Mouse (Mus musculus): ENCODE results near the gene Cnga1. TPM values are rescaled to one million over a fixed set of nuclear protein-coding genes. Genes with fewer than 3 reads are reported as not detected.

Gene Cnga1
- polyA plus RNA-seq, 1 experiment from 2014 or later, result not detected

Other genes starting within 250 kb of the Cnga1 start
- gene Corin, start 139.8 kb downstream of the Cnga1 start, polyA plus RNA-seq (2014; fragmentation: Nextera tagmentation; extraction: Ambion mirVana), result 1.8 and 3.5 TPM in 2 replicates
- 17.0 and 31.0 TPM in 2 replicates for gene Nfxl1, start 84.6 kb downstream of the Cnga1 start, polyA plus RNA-seq (2014; fragmentation: Nextera tagmentation; extraction: Ambion mirVana)
- gene Zar1, start 63.0 kb downstream of the Cnga1 start, polyA plus RNA-seq (2014; fragmentation: Nextera tagmentation; extraction: Ambion mirVana), result 0.36 and 0.45 TPM in 2 replicates
- gene Gm5868, start 56.7 kb downstream of the Cnga1 start, polyA plus RNA-seq (2014; fragmentation: Nextera tagmentation; extraction: Ambion mirVana), result 0.39 TPM in 1 of 2 replicates, not detected in the other
- gene Nipal1, start 3.5 kb upstream of the Cnga1 start, polyA plus RNA-seq (2014; fragmentation: Nextera tagmentation; extraction: Ambion mirVana), result 1.4 and 1.9 TPM in 2 replicates
- 0.26 TPM in 1 of 2 replicates, not detected in the other for gene Txk, start 108.5 kb upstream of the Cnga1 start, polyA plus RNA-seq (2014; fragmentation: Nextera tagmentation; extraction: Ambion mirVana)
- gene Tec, start 224.2 kb upstream of the Cnga1 start, polyA plus RNA-seq (2014; fragmentation: Nextera tagmentation; extraction: Ambion mirVana), result 7.8 and 8.9 TPM in 2 replicates